Mouse (Mus musculus): ENCODE data around the gene Plaa. TPM values are rescaled to one million over a fixed set of nuclear protein-coding genes. Genes with fewer than 3 reads are reported as not detected.

Gene Plaa
- total RNA-seq (2023) = 10 to 100 TPM; 45.7 to 58.5 TPM

DNA sequence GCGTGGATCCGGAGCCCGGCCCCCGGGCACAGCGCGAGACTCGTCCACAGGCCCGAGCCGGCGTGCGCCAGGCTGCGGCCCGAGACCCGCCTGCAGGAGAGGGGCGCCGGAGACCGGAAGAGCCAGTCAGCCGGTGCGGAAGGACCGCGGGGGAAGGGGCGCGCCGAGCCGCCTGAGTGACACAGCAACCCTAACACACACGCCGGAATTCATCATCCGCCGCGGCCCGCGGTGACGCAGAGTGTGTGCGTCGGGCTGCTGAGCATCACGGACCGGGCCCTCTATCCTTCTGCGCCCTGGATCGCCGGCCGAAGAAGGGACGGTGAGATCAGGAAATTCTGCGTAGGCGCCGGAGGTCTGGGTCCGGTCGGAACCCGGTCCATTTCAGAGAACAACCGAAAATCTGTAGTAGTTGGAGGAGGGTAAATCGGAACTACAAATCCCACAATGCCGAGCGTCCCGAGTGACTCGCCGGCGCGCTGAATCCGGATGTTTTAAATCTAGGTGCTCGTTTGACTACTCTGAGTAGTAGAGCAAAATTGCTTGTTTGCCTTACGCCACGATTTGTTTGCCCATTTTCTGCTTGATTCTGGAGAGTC, at the start of gene Plaa:
Gene Plaa, minus strand, starts transcription at position 214 of the 599 bp plus-strand sequence.

DNA sequence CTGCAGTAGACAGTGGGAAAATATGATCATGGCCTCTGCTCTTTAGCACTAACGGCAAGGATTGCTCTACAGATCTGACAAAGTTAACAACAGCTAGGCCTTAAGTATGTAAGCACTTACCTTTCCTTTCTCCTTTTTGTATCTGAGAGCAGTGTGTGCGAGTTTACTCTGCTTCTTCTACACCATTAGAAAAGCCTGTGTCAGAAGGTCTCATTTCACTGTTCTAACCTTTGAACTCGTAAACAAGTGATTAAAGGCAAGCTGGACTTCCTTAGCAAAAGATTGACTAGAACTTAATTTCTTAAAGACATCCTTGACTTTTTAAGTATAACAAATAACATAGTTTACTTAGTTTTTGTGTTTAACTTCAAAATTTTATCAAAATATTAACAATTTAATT, 46.9 kb upstream of the Plaa start, which contains the start of gene Lrrc19:
Gene Lrrc19, minus strand, starts transcription at position 225 of the 400 bp plus-strand sequence.

DNA sequence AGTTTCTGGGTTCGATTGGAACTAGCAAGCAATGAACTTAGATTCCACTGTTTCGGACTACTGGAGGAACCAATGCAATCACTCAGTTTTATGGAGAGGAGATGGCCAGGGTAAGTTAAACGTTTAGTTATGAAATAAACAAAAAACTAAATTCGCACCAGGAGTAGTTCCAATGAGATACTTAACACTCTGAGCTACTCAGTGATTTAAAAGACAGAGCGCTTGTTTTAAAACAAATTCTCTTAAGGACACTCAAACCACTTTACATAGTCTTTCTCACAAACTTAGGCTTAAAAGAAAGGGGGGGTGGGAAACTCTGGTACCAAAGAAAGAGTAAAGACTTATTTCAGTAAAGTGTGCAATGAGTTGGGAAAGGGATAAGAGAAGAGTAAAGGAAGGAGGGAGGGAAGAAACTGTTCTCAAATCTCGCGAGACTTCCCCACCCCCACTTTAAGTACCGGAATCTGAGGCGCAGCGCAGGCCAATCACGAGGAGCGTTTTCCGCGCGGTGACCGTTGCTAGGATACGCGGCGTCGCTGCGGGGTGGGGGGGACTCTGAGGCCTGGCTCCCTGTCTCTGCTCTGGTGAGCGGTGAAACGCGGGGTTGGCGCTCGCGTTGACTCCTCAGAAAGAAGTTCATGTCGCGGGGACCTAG, 11.1 kb upstream of the Plaa start, which contains the start of gene Ift74:
Gene Ift74, plus strand, starts transcription at position 520 of the 655 bp plus-strand sequence.

DNA sequence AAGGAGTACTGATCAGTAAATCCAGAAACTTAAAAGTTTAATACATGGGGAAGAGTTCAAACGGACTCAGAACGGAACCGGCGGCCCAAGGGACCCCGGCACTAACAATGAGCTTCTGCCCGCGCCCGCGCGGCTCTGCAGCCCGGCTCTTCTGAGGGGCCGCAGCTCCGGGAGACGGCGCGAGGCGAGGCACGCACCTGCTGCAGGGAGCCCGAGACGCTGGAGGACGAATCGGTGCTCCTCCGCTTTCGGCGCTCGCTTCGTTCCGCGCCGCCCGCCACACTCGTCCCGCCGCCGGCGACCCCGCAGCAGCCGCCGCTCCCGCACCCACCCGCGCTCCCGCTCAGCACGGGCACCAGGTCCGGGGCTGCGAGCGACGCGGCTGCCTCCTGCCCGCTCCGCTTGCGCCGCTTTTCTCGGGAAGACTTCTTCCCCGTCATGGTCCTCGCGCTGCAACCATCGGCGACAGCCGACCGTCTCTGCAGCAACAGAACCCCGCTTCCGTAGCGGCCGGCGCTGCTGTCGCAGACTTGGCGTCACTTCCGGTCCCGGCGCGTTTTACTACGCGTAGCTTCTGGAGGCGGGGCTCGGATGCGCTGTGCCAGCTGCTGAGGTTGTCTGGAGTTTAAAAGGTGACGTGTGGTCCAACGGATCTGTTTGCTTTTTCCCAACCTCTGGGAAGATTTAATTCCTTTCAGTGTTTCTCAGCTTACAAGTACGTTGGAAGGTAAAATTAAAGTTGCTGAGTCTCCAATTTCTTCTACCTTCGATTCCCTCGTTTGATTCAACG, 46.6 kb downstream of the Plaa start, which contains the start of the genes Gm10306 and Caap1:
Gene Gm10306, plus strand, starts transcription at position 282 of the 790 bp plus-strand sequence.
Gene Caap1, minus strand, starts transcription at position 532 of the 790 bp plus-strand sequence.

Other genes starting within 250 kb of the Plaa start
- gene Gm10306, start 46.7 kb downstream of the Plaa start, total RNA-seq (2023) = not detected
- 10 to 100 TPM; 13.4 to 14.7 TPM for gene Caap1, start 46.4 kb downstream of the Plaa start, total RNA-seq (2023)
- 1 to 10 TPM; 4.1 to 5.0 TPM for gene Ift74, start 11.2 kb upstream of the Plaa start, total RNA-seq (2023)
- gene Lrrc19, start 46.9 kb upstream of the Plaa start, total RNA-seq (2023) = not detected
- not detected for gene Tek, start 136.0 kb upstream of the Plaa start, total RNA-seq (2023)